Mouse (Mus musculus): ENCODE results near the gene Gins1. TPM values are rescaled to one million over a fixed set of nuclear protein-coding genes. Genes with fewer than 3 reads are reported as not detected.
A peak's percentile ranks its signal among the peaks of the same experiment; 100 is the strongest.
"Not testable (repeated sequence)": the region's sequence is repeated elsewhere in the genome, so short reads cannot be mapped to it uniquely, and the experiment has no call there.

Gene Gins1
- 1 to 10 TPM; 1.6 to 2.3 TPM for total RNA-seq (2021)
- long read RNA-seq, experiment 1, partial matches to known transcripts, result 0 of 1 reads
- long read RNA-seq, experiment 1, other reads (novel, unspliced or antisense), result 0 of 1 reads
- long read RNA-seq, experiment 2, partial matches to known transcripts, result 0 of 2 reads
- long read RNA-seq, experiment 2, other reads (novel, unspliced or antisense), result 0 of 2 reads

- no peak for DNase-seq
These were observed at the start of gene Gins1 for GRCm38 (mm10) chr2:150904936-150905450. Gins1 (plus strand) TSS chr2:150905400.

GRCm38 (mm10) chr2:150858724-150859487 is 46.3 kb upstream of the Gins1 start:
- no peak for DNase-seq

DNA sequence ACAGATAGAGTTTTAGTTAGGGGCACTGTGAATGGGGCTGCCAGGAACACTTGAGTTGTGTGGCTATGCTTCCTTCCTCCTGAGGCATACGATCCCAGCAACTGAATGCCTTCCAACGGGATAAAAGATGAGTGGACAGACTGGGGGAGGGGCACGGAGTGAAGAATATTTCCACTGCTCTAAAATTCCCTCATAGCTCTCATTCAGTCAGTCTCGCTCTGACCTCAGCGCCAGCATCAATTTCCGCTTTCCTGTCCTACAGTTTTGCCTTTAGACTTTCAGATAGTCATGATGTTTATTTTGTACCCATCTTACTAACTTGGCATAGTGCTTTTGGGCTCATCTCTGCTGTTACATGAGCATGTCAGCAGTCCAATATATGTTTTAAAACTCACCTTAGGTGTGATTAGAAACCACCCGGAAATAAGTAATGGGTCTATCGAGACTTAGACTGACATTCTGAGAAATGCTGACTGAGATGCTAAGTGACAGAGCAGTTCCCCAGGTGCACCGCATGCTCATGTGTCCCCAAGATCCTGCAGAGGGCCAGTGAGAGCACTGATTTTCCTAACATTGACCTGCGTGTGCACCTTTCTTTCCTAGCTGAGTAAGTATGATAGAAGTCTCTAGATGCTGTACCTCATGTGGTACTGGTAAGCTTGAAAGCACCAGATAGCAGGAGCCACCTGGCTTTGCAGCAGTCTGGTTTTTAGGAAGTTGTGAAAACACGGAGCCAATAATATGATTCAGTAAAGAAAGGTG is 45.3 kb upstream of the Gins1 start:
- no peak for DNase-seq

GRCm38 (mm10) chr2:150861128-150861527 is 44.1 kb upstream of the Gins1 start:
- DNase-seq, result no peak

- no peak for DNase-seq
These were observed 38.2 kb upstream of the Gins1 start for GRCm38 (mm10) chr2:150867021-150867420.

DNA sequence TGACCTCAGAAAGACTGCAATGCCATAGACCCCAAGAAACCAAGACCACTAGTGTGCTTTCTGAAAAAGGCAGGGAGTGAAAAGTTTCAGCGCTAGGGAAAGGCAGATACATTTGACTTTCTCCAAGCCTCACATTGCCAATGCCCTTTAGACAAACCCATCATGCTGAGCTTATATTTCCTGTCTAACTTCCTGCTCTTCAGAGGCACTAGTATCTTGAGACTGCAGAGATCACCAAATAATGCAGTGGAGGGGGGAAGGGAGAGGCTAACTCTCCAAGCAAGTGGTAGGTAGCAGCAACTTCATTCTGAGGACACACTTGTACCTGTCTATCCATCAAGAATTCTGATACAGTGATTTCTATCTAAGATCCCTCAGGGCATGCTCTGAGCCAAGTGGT is 35.8 kb upstream of the Gins1 start:
- DNase-seq, result no peak

DNA sequence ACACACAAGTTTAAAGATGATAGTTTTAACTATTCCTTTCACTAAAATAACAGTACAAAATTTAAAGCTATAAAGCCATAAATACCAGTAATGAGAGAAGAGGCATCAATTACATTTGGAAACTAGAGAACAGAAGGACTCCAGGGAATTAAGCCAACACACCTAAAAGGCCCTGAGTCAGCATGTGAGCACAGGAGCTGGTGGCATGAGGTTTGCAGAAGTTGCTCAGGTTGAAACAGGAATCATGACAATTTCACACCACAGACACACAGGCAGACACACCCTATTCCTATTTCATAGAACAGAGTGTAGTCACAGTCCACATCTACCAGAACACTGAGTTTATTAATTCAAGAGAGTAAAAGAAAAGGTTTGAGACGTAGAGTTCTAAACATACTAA is 30.7 kb upstream of the Gins1 start:
- DNase-seq, result no peak

DNA sequence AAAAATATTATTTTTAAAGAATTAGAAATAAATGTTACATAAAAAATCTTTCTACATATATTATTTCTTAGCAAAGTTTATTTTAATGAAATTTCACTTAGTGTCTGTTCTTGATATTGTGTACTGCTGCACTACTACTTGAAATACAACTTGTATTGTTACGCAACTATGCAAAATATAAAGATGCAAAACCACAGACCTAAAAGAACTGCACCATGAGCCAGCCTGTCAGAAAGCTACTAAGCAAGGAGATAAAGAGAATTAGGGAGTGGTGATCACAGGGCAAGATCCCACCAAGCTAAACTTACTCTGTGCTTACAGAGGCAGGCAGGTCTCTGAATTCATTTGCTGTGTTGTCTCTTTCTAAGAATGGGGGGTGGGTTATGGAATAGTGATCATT is 30.0 kb upstream of the Gins1 start:
- DNase-seq, result no peak

GRCm38 (mm10) chr2:150877561-150877960 is 27.6 kb upstream of the Gins1 start:
- no peak for DNase-seq

- no peak for DNase-seq
These were observed 21.0 kb upstream of the Gins1 start for GRCm38 (mm10) chr2:150884075-150884778.

DNA sequence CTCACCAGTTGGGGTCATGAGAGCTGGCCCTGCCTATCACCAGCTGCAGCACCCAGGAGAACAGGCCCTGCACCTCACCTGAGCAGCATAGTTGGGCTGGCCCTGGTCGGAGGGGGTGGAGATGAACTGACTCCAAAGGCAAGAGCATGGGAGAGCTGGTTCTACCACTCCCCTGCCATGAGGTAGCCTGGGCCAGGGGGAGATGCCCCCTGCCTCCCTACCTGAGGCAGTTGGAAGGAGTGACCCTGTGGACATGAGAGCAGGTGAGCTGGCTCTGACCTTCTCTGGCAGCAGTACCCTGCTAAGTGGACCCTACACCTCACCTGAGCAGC is 20.5 kb upstream of the Gins1 start:
- no peak for DNase-seq

GRCm38 (mm10) chr2:150885814-150886213 is 19.4 kb upstream of the Gins1 start:
- DNase-seq, result no peak

- DNase-seq, result no peak
These were observed 18.9 kb upstream of the Gins1 start for GRCm38 (mm10) chr2:150886315-150886714.

DNA sequence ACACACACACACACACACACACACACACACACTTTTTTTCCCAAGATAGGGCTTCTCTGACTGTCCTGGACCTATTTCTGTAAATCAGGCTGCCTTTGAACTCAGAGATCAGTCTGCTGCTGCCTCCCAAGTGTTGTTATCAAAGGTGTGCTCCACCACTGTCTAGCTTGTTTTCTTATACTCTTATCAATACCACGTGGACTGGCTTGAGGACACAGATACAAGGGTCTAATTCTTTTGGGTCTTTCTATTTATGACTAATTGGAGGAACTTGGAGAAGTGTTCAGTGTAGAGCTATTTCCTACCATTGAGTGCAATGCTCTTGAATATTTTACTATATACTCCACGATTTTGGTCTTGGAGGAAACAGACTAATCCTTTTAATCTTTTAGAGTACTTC is 17.8 kb upstream of the Gins1 start:
- DNase-seq, result no peak

DNA sequence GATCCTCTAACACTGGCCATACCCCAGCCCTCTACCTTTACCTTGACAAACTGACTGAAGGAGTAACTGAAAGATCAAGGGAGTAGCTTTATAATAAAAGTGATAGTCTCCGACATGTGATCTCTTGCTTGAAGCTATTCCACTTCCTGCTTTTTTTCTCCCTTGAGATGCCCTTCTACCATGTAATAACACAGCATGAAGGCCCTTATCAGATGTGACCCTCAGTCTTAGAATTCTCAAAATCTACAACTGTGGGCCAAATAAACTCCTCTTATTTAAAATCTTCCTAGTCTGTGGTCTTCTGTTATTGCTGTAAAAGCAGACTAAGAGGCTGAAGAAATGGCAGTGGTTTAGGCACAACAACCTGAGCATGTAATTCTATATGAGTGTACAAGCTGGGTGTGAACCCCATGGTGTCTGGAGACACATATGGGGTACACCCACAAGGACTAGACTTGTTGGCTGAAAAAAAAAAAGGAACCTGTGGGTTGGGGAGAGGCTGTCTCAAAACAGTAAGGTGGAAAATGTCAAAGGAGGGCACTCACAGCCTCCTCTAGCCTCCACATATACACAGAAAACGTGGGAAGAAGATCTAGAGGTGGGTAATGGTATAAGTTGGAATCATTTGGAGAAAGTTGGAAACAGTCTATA is 10.5 kb upstream of the Gins1 start:
- no peak for DNase-seq

GRCm38 (mm10) chr2:150895691-150896252 is 9.4 kb upstream of the Gins1 start:
- no peak for DNase-seq

DNA sequence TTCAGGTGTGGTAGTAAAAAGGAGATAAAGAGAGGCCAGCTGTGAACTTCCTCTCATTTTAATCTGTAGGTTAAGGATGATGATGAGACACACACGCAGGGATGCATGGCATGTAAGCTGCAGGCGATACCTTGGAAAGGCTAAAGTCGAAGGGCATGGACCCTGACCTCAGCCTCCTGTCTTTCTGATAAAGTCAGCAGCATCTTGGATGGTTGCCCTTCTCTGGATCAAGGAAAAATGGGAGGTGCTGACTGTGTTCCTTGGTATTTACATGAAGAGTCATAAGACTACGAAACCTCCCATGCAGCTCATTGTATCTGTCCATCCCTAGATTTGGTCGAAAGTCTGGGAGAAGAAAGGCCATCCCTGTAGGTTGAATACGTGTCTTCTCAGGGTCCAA is 4.9 kb upstream of the Gins1 start:
- no peak for DNase-seq

DNA sequence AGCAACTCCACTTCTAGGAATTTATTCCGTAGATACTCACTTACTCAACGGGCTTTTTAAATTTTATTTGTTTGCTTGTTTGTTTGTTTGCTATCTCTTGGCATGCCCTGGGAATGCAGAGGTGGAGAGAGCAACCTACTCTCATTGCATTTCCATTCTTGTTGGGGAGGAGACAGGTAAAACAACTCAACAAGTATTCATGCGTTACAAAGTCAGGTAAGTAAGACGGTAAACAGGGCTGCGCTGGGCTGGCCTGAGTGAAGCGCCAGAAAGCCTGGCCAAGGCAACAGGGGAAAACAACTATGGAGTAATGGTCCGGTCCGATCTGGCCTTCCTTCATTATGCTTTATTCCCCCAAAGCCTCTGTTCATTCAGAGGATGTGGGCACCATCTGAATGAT is 2.9 kb upstream of the Gins1 start:
- DNase-seq, result no peak

GRCm38 (mm10) chr2:150904272-150904935 is 796 bp upstream of the Gins1 start, which contains the start of gene Abhd12:
Abhd12 (minus strand) TSS chr2:150904741.
- peak; percentile 99 for DNase-seq

- DNase-seq, result not testable (repeated sequence)
These were observed 3.7 kb downstream of the Gins1 start for GRCm38 (mm10) chr2:150908881-150909280.

Data from gastrocnemius, postnatal 25 days (tissue).